Mouse (Mus musculus): ENCODE results near the gene Gm49395. TPM values are rescaled to one million over a fixed set of nuclear protein-coding genes. Genes with fewer than 3 reads are reported as not detected.

Gene Gm49395
- total RNA-seq, 2 experiments from 2014 or later, result 17.2 to 21.0 TPM

GRCm38 (mm10) chr13:115067324-115067967 lies 34.3 kb downstream of the Gm49395 start:
- intact Hi-C loops (cut with DNase I), result no loop called here

GRCm38 (mm10) chr13:115057555-115057954 lies 44.2 kb downstream of the Gm49395 start:
- no peak for DNase-seq
- intact Hi-C loops (cut with DNase I), result loop anchor here (2.0 kb wide), 1 partner anchor 19 kb away; no protein-coding TSS in a partner anchor

More at GRCm38 (mm10) chr13:115067324-115067967, 34.3 kb downstream of the Gm49395 start:
- no peak for DNase-seq

DNA sequence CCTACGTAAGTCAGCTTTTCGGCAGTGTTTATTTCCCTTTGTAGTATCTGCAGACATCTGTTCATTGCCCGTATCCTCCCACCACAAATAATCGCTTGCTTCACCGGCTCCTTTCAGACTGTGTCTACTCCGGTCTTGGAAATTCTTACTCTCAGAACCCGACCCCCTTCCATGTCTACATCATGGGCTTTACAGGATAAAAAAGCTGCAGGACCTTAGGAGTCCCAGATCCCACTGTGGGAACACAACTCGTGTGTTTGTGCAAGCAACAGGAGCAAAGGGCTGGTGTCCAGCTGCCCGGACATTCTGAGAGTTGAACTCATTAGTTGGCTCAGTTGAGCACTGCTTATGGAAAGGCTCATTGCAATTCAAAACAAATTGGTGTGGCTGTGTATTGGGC lies 46.9 kb downstream of the Gm49395 start:
- intact Hi-C loops (cut with DNase I), result no loop called here

DNA sequence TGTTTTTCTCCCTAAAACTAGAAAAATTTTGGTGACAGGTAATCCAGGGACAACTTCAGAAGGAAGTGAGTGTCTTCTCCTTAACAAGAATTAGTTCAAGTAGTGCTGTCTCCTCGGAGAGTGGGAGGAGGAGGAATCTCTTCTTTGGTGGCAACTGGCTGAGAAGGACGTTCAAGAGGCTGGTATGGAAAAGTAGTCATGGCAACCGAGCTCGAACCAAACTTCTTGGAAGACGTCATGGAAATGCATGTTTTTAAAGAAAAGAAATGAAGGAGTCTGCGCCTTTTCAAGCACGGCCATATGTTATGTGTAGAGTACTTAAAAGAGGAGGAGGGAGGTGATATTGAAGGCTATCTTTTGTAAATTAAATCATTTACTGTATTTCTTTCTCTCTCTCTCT lies 49.2 kb downstream of the Gm49395 start:
- intact Hi-C loops (cut with DNase I), result no loop called here
- DNase-seq, result no peak

More for the DNA sequence above, 46.9 kb downstream of the Gm49395 start:
- peak; percentile 31 to 41 for DNase-seq

- intact Hi-C loops (cut with DNase I), result no loop called here
- DNase-seq, result no peak
These were observed 50.8 kb downstream of the Gm49395 start for GRCm38 (mm10) chr13:115050660-115051559.

- intact Hi-C loops (cut with DNase I), result no loop called here
- no peak for DNase-seq
These were observed 59.1 kb downstream of the Gm49395 start for GRCm38 (mm10) chr13:115042652-115043051.

DNA sequence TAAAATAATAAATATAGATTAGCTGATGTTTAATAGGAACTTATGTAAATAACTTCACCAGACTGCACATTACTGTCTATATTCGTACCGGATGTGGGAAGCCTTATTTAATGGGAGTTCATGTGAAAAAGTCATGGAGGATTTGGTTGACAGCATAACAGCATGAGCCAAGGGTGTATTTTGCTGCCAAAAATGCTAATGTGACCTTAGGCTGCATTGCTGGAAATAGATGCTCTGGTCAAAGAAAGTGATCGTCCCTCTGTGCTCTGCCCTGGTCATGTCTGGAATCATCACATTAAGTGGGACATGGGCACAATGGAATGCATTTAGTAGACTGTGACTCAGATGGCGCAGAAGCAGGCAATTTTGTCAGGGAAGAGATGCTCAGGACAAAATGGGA lies 64.4 kb downstream of the Gm49395 start:
- no peak for DNase-seq
- intact Hi-C loops (cut with DNase I), result no loop called here

GRCm38 (mm10) chr13:115035387-115035786 lies 66.3 kb downstream of the Gm49395 start:
- intact Hi-C loops (cut with DNase I), result no loop called here
- no peak for DNase-seq

DNA sequence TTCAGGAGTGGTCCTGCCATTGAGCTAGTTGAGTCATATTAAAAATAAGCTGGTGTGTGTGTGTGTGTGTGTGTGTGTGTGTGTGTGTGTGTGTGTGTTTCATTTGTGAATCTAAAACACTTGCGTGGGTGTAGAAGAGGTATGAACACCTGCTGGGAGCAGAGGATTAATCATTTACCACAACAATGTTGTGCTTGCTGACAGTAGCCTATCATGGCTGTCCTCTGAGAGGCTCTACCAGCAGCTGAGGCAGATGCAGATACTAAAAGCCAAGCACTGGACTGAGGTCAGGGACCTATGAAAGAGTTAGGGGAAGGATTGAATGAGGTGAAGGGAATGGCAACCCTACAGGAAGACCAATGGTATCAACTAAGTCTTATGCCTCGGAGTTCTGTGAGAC lies 68.6 kb downstream of the Gm49395 start:
- no peak for DNase-seq
- intact Hi-C loops (cut with DNase I), result no loop called here

DNA sequence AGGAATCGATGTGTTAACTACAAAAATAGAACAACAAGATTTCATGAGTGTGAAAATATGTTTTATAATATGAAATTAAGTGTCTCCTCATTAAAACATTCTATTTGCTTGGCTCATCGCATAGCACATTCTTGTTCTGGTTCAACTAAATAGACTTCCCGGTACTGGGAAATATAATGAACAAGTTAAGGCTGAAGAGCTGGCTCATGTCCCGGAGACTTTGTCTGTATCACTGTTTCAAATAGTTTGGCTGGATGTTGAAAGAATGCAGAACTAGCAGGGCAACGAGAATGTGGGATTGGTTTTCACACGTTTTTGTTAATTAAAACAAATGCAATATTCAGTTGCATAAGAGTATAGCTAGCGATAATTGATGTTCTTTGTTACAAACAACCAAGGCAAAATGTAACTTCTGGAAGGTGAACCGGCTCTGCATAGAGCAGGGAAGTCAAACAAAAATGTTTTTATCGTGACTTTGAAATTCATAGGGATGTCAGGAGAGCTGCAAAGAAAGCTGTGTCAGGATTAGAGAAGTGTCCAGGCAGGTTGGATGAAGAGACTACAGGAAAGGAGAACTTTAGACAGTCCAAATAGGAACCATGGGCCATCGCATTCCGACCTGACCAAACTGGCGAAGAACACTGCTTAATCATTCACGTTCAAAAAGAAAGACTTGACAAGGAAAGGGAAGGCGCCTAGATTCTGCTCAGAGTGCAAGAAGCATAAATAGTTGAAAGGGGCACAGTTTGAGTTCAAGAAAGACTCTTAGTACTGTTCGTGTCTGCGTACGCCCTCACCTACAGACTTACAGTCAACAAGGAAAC lies 70.3 kb downstream of the Gm49395 start:
- peak; percentile 63 to 66 for DNase-seq
- intact Hi-C loops (cut with DNase I), result no loop called here

- intact Hi-C loops (cut with DNase I), result no loop called here
- DNase-seq, result no peak
These were observed 76.3 kb downstream of the Gm49395 start for GRCm38 (mm10) chr13:115025394-115025793.

DNA sequence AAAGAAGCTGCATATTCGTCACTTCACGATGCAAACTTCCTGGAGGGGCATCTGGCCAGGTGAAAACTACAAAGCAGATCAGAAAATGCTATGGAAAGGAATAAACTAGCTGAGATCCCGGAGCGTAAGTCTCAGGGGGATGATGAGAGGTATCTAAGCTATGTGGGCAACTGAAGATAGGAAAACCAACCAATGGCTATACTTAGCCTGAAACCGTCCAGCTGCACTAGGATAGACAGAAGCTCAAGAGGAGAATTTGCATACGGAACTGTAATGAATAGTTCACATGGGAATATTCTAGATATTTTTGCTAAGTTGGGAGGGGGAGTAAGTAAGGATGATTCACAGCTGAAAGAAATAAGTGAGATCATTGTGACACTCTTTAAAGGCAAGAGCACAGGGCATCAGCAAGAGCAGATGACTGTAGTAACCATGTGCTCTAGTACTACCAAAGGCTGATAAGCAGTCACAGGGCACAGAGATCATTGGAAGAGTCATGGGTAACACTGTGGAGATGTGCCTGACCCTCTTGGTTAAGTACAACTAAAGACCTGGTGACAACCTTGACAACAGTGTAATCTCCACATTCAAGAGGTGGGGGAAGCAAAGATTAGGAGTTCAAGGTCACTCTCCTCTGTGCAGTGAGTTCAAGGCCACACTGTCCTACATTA lies 79.5 kb downstream of the Gm49395 start:
- peak; percentile 25 to 44 for DNase-seq
- intact Hi-C loops (cut with DNase I), result loop anchor here (5.0 kb wide), 1 partner anchor 75 kb away; no protein-coding TSS in a partner anchor

DNA sequence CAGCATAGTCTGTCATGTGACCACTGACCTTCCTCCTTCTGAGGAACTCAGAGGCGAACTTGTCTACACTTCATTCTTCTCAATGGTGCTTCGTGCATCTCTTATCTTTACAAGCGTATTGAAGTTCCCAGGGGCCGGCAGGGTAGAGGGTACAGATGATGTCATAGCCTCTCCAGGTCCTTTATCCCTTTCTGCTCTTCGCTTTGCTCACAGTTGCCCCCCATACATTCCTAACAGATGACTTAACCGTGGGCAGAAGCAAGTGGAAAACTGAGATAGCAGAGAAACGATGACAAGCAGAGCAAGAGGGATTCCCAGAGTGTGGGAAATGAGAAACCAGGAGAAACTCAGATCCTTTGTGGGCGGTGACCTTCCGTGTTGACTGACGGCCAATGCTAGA lies 80.3 kb downstream of the Gm49395 start:
- peak; percentile 64 to 68 for DNase-seq
- intact Hi-C loops (cut with DNase I), result loop anchor here (5.0 kb wide), 1 partner anchor 76 kb away; no protein-coding TSS in a partner anchor

- no peak for DNase-seq
- intact Hi-C loops (cut with DNase I), result loop anchor here (5.0 kb wide), 1 partner anchor 77 kb away; no protein-coding TSS in a partner anchor
These were observed 81.0 kb downstream of the Gm49395 start for GRCm38 (mm10) chr13:115020727-115021126.

DNA sequence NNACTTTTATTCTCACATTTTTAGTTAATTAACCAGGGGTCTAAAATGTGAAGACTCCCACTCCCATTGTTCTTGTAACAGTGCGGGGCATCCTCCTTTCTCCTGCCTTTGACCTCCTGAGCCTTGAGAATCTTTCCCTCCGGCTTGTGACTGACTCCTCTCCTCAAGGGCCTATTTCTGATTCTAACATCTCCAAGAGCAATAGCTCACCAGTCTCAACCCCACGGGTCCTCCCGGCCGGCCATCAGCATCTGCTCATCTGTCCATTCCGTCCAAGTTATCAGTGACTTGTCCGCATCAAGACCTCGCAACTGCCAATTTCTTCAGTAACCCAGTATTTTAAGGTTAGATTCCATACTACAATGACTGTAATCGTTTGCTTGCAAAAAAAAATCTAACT lies 84.2 kb downstream of the Gm49395 start:
- intact Hi-C loops (cut with DNase I), result no loop called here

GRCm38 (mm10) chr13:115011547-115011946 lies 90.2 kb downstream of the Gm49395 start:
- no peak for DNase-seq
- intact Hi-C loops (cut with DNase I), result no loop called here

More for the DNA sequence above, 84.2 kb downstream of the Gm49395 start:
- DNase-seq, result no peak

- intact Hi-C loops (cut with DNase I), result loop anchor here (5.0 kb wide), 1 partner anchor 206 kb away; no protein-coding TSS in a partner anchor
- no peak for DNase-seq
These were observed 95.4 kb downstream of the Gm49395 start for GRCm38 (mm10) chr13:115006213-115006835.

DNA sequence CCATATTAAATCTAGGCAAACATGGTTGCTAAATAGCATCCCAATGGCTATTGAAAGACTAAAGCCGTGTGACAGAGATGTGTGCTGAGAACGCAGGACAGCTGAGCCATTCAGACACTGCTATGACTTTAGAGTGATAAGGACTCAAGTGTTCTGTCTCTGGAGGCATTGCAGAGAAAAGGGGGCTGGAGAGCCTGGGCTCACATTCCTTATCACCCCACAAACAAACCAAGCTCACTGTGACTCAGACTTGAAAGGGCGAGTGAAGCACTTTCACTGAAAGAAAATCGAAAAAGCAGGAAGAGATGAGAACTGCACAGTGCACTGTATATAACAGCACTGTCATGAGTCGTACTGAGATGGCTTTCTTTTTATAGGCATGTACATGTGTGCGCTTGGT lies 96.4 kb downstream of the Gm49395 start:
- no peak for DNase-seq
- intact Hi-C loops (cut with DNase I), result loop anchor here (5.0 kb wide), 1 partner anchor 207 kb away; no protein-coding TSS in a partner anchor

- intact Hi-C loops (cut with DNase I), result loop anchor here (5.0 kb wide), 1 partner anchor 99 kb away; the partner anchor contains the start of genes Gm49395 and Itga1
- no peak for DNase-seq
These were observed 98.2 kb downstream of the Gm49395 start for GRCm38 (mm10) chr13:115003444-115004053.
